Mouse (Mus musculus) megakaryocyte, embryonic 14.5 days (primary cell): ENCODE data around the gene Smc3.

Experiments
- FLI1 ChIP-seq: IDR thresholded peaks from 2 replicates; pipeline ENCODE4 v1.6.1; 2012; ENCODE audit warnings: low read length, inconsistent platforms, mixed read lengths
- GATA1 ChIP-seq: IDR thresholded peaks from 3 replicates; pipeline ENCODE4 v1.6.1; 2012; ENCODE audit warnings: mixed read lengths, low read length, inconsistent platforms, borderline replicate concordance

GRCm38 (mm10) chr19:53573151-53573550 lies 27.0 kb upstream of the Smc3 start:
- TF ChIP-seq GATA1 (no peak), FLI1 (no peak)
